Mouse (Mus musculus) lung, postnatal 0 days (tissue): ENCODE data around the gene Arhgef10l.

ENCODE experiments used
- CTCF ChIP-seq: IDR thresholded peaks from 2 replicates; pipeline ENCODE4 v1.5.1; 2016; ENCODE audit warnings: antibody characterized with exemption, mild to moderate bottlenecking
- EP300 ChIP-seq: IDR thresholded peaks from 2 replicates; pipeline ENCODE4 v1.6.1; 2016; ENCODE audit warnings: antibody characterized with exemption, mild to moderate bottlenecking, control low read depth

GRCm38 (mm10) chr4:140656529-140656928 lies 9.3 kb downstream of the Arhgef10l start:
- no peak for TF ChIP-seq CTCF
- no peak for TF ChIP-seq EP300
